Mouse (Mus musculus): ENCODE measurements around the gene Gm1604a. TPM values are rescaled to one million over a fixed set of nuclear protein-coding genes. Genes with fewer than 3 reads are reported as not detected.
A peak's percentile ranks its signal among the peaks of the same experiment; 100 is the strongest.
"Not testable (repeated sequence)": the region's sequence is repeated elsewhere in the genome, so short reads cannot be mapped to it uniquely, and the experiment has no call there.

Gm1604a gene
- polyA plus RNA-seq, 1 experiment from 2014 or later: not detected

- H3K27ac ChIP-seq (ENCODE audit: low read depth, low read length); H3K4me2 ChIP-seq (ENCODE audit: low read depth, low read length); H3K27me3 ChIP-seq (ENCODE audit: control insufficient read depth, insufficient read depth, low read length); ATAC-seq (ENCODE audit: low read depth); H3K4me1 ChIP-seq (ENCODE audit: control insufficient read depth, insufficient read depth, low read length); H3K9me3 ChIP-seq (ENCODE audit: control insufficient read depth, low read length); H3K36me3 ChIP-seq (ENCODE audit: control insufficient read depth, insufficient read depth, low read length); H3K4me3 ChIP-seq (ENCODE audit: low read depth, low read length); H3K9ac ChIP-seq (replicated peaks; ENCODE audit: low read depth, low read length): not testable (repeated sequence)
- 77% methylated on average over 3 of the region's 6 CpGs for WGBS
Measured at GRCm38 (mm10) chr17:7030622-7031174, 5.3 kb downstream of the Gm1604a start.

- not testable (repeated sequence) for H3K9me3 ChIP-seq (ENCODE audit: control insufficient read depth, low read length); ATAC-seq (ENCODE audit: low read depth); H3K27me3 ChIP-seq (ENCODE audit: control insufficient read depth, insufficient read depth, low read length); H3K9ac ChIP-seq (replicated peaks; ENCODE audit: low read depth, low read length); H3K4me2 ChIP-seq (ENCODE audit: low read depth, low read length); H3K4me1 ChIP-seq (ENCODE audit: control insufficient read depth, insufficient read depth, low read length); H3K27ac ChIP-seq (ENCODE audit: low read depth, low read length); H3K4me3 ChIP-seq (ENCODE audit: low read depth, low read length); H3K36me3 ChIP-seq (ENCODE audit: control insufficient read depth, insufficient read depth, low read length)
- WGBS: 60% methylated on average over 3 of the region's 17 CpGs
Measured at GRCm38 (mm10) chr17:7033192-7034166, 8.1 kb downstream of the Gm1604a start.

- not testable (repeated sequence) for H3K4me2 ChIP-seq (ENCODE audit: low read depth, low read length); ATAC-seq (ENCODE audit: low read depth)
Measured at GRCm38 (mm10) chr17:7068997-7069539, 43.7 kb downstream of the Gm1604a start.

GRCm38 (mm10) chr17:7069561-7070240, 44.3 kb downstream of the Gm1604a start:
- not testable (repeated sequence) for ATAC-seq (ENCODE audit: low read depth); H3K9ac ChIP-seq (replicated peaks; ENCODE audit: low read depth, low read length); H3K4me3 ChIP-seq (ENCODE audit: low read depth, low read length); H3K27me3 ChIP-seq (ENCODE audit: control insufficient read depth, insufficient read depth, low read length); H3K4me1 ChIP-seq (ENCODE audit: control insufficient read depth, insufficient read depth, low read length); H3K36me3 ChIP-seq (ENCODE audit: control insufficient read depth, insufficient read depth, low read length); H3K4me2 ChIP-seq (ENCODE audit: low read depth, low read length); H3K9me3 ChIP-seq (ENCODE audit: control insufficient read depth, low read length); H3K27ac ChIP-seq (ENCODE audit: low read depth, low read length)
- WGBS: 63% methylated on average over 5 of the region's 7 CpGs

More at GRCm38 (mm10) chr17:7068997-7069539, 43.7 kb downstream of the Gm1604a start:
- H3K4me1 ChIP-seq (ENCODE audit: control insufficient read depth, insufficient read depth, low read length); H3K27ac ChIP-seq (ENCODE audit: low read depth, low read length); H3K36me3 ChIP-seq (ENCODE audit: control insufficient read depth, insufficient read depth, low read length); H3K27me3 ChIP-seq (ENCODE audit: control insufficient read depth, insufficient read depth, low read length); H3K4me3 ChIP-seq (ENCODE audit: low read depth, low read length); H3K9me3 ChIP-seq (ENCODE audit: control insufficient read depth, low read length); H3K9ac ChIP-seq (replicated peaks; ENCODE audit: low read depth, low read length): not testable (repeated sequence)
- WGBS: 40% methylated on average over 2 of the region's 4 CpGs

GRCm38 (mm10) chr17:7074494-7074893, 49.1 kb downstream of the Gm1604a start:
- H3K9ac ChIP-seq (replicated peaks; ENCODE audit: low read depth, low read length); H3K9me3 ChIP-seq (ENCODE audit: control insufficient read depth, low read length); H3K4me2 ChIP-seq (ENCODE audit: low read depth, low read length); H3K36me3 ChIP-seq (ENCODE audit: control insufficient read depth, insufficient read depth, low read length); H3K27ac ChIP-seq (ENCODE audit: low read depth, low read length); H3K4me1 ChIP-seq (ENCODE audit: control insufficient read depth, insufficient read depth, low read length); H3K27me3 ChIP-seq (ENCODE audit: control insufficient read depth, insufficient read depth, low read length); H3K4me3 ChIP-seq (ENCODE audit: low read depth, low read length): not testable (repeated sequence)
- WGBS: 35% methylated on average over 3 of the region's 3 CpGs
- ATAC-seq (ENCODE audit: low read depth): peak; percentile 54; the same call in 1 of the 2 replicates

GRCm38 (mm10) chr17:7075519-7075918, 50.2 kb downstream of the Gm1604a start:
- not testable (repeated sequence) for H3K36me3 ChIP-seq (ENCODE audit: control insufficient read depth, insufficient read depth, low read length); H3K4me1 ChIP-seq (ENCODE audit: control insufficient read depth, insufficient read depth, low read length); ATAC-seq (ENCODE audit: low read depth); H3K27ac ChIP-seq (ENCODE audit: low read depth, low read length); H3K27me3 ChIP-seq (ENCODE audit: control insufficient read depth, insufficient read depth, low read length); H3K9ac ChIP-seq (replicated peaks; ENCODE audit: low read depth, low read length); H3K4me3 ChIP-seq (ENCODE audit: low read depth, low read length); H3K4me2 ChIP-seq (ENCODE audit: low read depth, low read length); H3K9me3 ChIP-seq (ENCODE audit: control insufficient read depth, low read length)
- 86% methylated on average over 5 of the region's 6 CpGs for WGBS

- not testable (repeated sequence) for H3K27ac ChIP-seq (ENCODE audit: low read depth, low read length); ATAC-seq (ENCODE audit: low read depth); H3K4me1 ChIP-seq (ENCODE audit: control insufficient read depth, insufficient read depth, low read length); H3K36me3 ChIP-seq (ENCODE audit: control insufficient read depth, insufficient read depth, low read length); H3K4me2 ChIP-seq (ENCODE audit: low read depth, low read length); H3K9ac ChIP-seq (replicated peaks; ENCODE audit: low read depth, low read length); H3K4me3 ChIP-seq (ENCODE audit: low read depth, low read length); H3K27me3 ChIP-seq (ENCODE audit: control insufficient read depth, insufficient read depth, low read length); H3K9me3 ChIP-seq (ENCODE audit: control insufficient read depth, low read length)
- WGBS: 7% methylated on average over 1 of the region's 4 CpGs
Measured at GRCm38 (mm10) chr17:7079558-7079957, 54.2 kb downstream of the Gm1604a start.

GRCm38 (mm10) chr17:7084523-7084922, 59.2 kb downstream of the Gm1604a start:
- H3K9ac ChIP-seq (replicated peaks; ENCODE audit: low read depth, low read length); H3K27ac ChIP-seq (ENCODE audit: low read depth, low read length); H3K4me3 ChIP-seq (ENCODE audit: low read depth, low read length); H3K9me3 ChIP-seq (ENCODE audit: control insufficient read depth, low read length); H3K36me3 ChIP-seq (ENCODE audit: control insufficient read depth, insufficient read depth, low read length); H3K4me1 ChIP-seq (ENCODE audit: control insufficient read depth, insufficient read depth, low read length); H3K27me3 ChIP-seq (ENCODE audit: control insufficient read depth, insufficient read depth, low read length); H3K4me2 ChIP-seq (ENCODE audit: low read depth, low read length); ATAC-seq (ENCODE audit: low read depth): not testable (repeated sequence)
- no CpG with 5 or more reads among the region's 5 CpGs for WGBS
